Mouse (Mus musculus) layer of hippocampus, adult 2 months (tissue): Measurements from ENCODE around the gene Gm5294. TPM values are rescaled to one million over a fixed set of nuclear protein-coding genes. Genes with fewer than 3 reads are reported as not detected.

ENCODE experiments used
- DNase-seq, 2 experiments: peaks; one replicate each; pipeline ENCODE4 v3.0.0; 2022; ENCODE audit warnings: low spot score in 2 of 2
- H3K27ac ChIP-seq: fragments of 200-600 bp; 2 replicates; pipeline ENCODE4 v1.8.1; 2022
- H3K4me3 ChIP-seq: fragments of 200-600 bp; 2 replicates; pipeline ENCODE4 v1.8.1; 2022; ENCODE audit warnings: mild to moderate bottlenecking
- CTCF ChIP-seq: fragments of 200-600 bp; conservative IDR thresholded peaks from 2 replicates; pipeline ENCODE4 v1.8.1; 2022; ENCODE audit warnings: antibody characterized with exemption, mild to moderate bottlenecking, moderate library complexity
- long read RNA-seq, 2 experiments: library from polyadenylated mRNA; stranded (forward); transcript quantifications; one replicate each; pipeline ENCODE4 v2.0.0; 2021; ENCODE audit warnings: borderline mapping rate in 2 of 2
- total RNA-seq, 2 experiments: library from RNA; stranded (reverse); gene quantifications; 2 replicates each; pipeline ENCODE4 v1.2.3; 2021

Gene Gm5294
- not detected for total RNA-seq
- long read RNA-seq, experiment 1, result 0 reads
- long read RNA-seq, experiment 2, result 0 reads

GRCm38 (mm10) chr5:138819780-138820179 lies at the start of gene Gm5294:
Gm5294 (plus strand) TSS chr5:138820080.
- Histone ChIP-seq H3K4me3 (no peak within 1 kb of the TSS), H3K27ac (no peak within 1 kb of the TSS)
- no peak for DNase-seq
- TF ChIP-seq CTCF, result no peak

GRCm38 (mm10) chr5:138775096-138775495 lies 44.8 kb upstream of the Gm5294 start:
- no peak overlapping the region for H3K4me3 ChIP-seq
- DNase-seq, result no peak
- no peak for TF ChIP-seq CTCF
- no peak overlapping the region for H3K27ac ChIP-seq

GRCm38 (mm10) chr5:138776346-138776745 lies 43.5 kb upstream of the Gm5294 start:
- Histone ChIP-seq H3K4me3 (no peak overlapping the region), H3K27ac (peak overlapping the region; percentile 51)
- no peak for TF ChIP-seq CTCF
- peak in 1 of 2 experiments; percentile 44 for DNase-seq

DNA sequence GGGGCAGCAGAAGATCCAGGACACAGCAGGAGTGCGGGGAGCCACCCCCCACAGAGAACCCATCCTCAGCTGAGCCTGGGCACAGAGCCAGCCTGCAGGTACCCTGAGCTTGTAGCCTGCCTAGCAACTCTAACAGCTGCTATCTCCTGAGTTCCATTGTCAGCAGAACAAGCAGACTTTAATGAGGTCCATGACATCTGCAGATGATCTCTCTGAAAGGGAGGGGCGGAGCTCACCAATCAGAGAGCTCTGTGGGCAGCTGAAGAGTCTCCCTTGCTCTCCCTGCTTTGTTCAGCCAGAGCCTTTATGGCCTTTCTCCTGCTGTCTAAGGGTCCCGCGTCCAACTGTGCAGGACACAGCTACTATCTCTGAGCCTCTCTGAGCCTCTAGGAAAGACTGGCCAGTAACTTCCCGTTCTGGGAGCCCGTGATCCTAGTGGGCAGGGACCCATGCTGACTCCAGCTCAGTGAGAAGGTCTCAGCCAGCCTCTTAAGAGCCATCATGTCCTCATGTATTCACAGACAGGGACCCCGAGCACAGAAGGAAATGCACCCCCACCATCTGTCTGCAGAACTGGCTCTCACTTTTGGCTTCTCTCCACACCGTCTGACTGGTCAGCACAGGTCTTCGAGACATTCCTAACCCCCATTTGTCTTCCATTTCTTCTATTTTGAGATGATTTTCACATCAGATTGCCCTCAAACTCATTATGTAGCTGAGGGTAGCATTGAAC lies 41.0 kb upstream of the Gm5294 start:
- Histone ChIP-seq H3K27ac (no peak overlapping the region), H3K4me3 (no peak overlapping the region)
- peak; percentile 37 to 52 for DNase-seq
- no peak for TF ChIP-seq CTCF

DNA sequence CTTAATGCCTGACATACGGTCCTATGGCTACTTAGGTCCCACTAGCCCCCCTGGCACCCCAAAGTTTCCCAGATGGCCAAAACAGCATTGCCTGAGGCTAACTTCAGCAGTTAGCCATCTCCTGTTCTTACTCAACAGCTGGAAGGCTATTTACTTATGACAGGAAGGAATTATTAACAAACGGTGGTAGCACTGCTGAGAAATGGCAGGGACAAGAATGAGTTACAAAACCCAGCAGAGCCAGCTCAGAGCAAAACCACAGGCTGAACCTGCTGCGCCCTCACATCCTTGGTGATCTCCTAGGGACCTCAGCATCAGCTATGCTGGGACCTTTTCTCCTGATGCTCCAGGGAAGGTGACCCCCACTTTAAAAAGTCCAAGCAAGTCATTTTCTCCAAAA lies 40.2 kb upstream of the Gm5294 start:
- no peak overlapping the region for H3K4me3 ChIP-seq
- DNase-seq, result no peak
- H3K27ac ChIP-seq, result no peak overlapping the region
- TF ChIP-seq CTCF, result no peak

GRCm38 (mm10) chr5:138782697-138783096 lies 37.2 kb upstream of the Gm5294 start:
- no peak for TF ChIP-seq CTCF
- no peak for DNase-seq
- no peak overlapping the region for H3K27ac ChIP-seq
- H3K4me3 ChIP-seq, result no peak overlapping the region

- Histone ChIP-seq H3K27ac (no peak overlapping the region), H3K4me3 (no peak overlapping the region)
- no peak for DNase-seq
- no peak for TF ChIP-seq CTCF
Measured at GRCm38 (mm10) chr5:138783181-138783580, 36.7 kb upstream of the Gm5294 start.

DNA sequence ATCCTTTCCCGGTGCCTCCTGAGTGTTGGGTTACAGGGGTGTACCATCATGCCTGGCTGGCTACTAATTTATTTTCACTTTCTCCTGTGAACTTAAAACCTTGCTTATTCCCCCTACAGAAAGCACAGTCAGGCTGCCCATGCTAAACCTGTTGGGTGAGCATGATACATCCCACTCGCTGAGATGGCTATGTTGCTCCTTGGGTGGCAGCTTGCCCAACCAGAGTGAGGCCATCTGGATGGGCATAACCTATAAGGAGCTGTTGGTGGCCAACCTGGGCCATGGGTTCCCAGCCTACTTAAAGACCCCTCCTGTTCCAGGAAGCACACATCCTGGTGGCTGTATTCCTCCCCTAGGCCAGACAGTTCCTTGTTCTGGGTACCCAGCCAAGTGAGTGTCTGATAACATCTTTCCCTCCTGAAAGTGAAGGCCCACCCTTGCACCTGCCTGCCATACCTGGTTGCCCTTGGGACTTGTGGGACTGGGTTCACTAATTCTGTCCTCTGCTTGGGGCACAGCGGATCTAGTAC lies 33.8 kb upstream of the Gm5294 start:
- DNase-seq, result no peak
- Histone ChIP-seq H3K27ac (no peak overlapping the region), H3K4me3 (no peak overlapping the region)
- TF ChIP-seq CTCF, result no peak

DNA sequence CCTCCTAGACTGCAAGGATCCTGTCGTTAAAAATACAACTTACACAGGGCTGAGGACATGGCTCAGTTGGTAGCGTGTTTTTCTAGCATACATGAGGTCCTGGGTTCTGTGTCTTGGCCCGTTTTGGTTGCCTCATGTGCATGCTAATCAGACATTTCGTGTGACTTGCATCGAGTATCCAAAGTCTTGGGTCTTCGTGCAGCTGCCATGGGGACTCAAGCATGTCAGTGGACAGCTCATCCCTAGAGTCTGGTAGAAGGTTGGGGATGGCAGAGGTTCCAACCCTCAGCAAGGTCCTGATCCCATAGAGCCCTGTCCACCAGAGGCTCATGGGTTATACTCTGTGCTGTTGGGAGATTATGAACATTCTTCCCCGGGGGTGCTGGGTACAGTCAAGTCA lies 32.2 kb upstream of the Gm5294 start:
- H3K4me3 ChIP-seq, result no peak overlapping the region
- no peak for TF ChIP-seq CTCF
- no peak for DNase-seq
- H3K27ac ChIP-seq, result no peak overlapping the region

DNA sequence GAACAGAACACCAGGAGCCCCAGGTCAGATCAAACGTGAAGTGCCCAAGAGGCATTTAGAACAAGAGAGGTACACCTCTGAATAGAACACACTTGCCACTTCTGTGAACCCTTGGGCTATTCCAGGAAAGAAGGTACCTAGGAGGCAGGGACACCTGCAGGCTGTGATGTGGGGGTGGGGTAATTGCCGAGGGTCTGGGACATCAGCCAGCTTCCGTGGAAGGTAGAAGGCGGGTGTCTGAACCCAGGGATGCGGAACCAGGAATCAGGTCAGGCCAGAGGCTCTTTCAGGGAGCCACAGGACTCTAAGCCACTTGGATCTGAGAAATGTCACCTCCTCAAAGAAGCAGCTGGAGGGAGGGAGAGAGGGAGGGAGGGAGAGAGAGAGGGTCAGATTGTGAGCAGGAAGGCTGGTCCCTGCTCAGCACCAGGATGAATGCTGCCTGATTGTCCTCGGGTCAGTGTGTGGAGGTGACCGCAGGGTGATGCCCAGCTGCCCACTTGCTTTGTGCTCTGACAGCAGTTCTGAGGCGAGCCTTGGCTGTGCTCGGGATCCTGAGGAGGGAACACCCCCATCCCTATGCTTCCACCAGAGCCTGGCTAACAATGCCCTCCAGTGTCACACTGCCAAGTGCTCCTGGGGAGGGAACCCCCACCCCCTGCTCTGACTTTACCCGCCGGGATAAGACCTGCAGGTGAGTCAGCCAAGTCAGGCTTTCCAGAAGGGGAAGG lies 31.2 kb upstream of the Gm5294 start:
- DNase-seq, result peak in 1 of 2 experiments; percentile 13
- no peak overlapping the region for H3K27ac ChIP-seq
- no peak for TF ChIP-seq CTCF
- no peak overlapping the region for H3K4me3 ChIP-seq

GRCm38 (mm10) chr5:138790954-138791480 lies 28.9 kb upstream of the Gm5294 start:
- TF ChIP-seq CTCF, result no peak
- DNase-seq, result no peak
- no peak overlapping the region for H3K27ac ChIP-seq
- H3K4me3 ChIP-seq, result no peak overlapping the region

- H3K27ac ChIP-seq, result no peak overlapping the region
Measured at GRCm38 (mm10) chr5:138801588-138802116, 18.2 kb upstream of the Gm5294 start.

GRCm38 (mm10) chr5:138804286-138804685 lies 15.6 kb upstream of the Gm5294 start:
- H3K27ac ChIP-seq, result no peak overlapping the region
- DNase-seq, result no peak
- no peak for TF ChIP-seq CTCF
- H3K4me3 ChIP-seq, result no peak overlapping the region

More at GRCm38 (mm10) chr5:138801588-138802116, 18.2 kb upstream of the Gm5294 start:
- no peak for TF ChIP-seq CTCF
- no peak for DNase-seq
- no peak overlapping the region for H3K4me3 ChIP-seq
